Mouse (Mus musculus): ENCODE results near the gene Edaradd.
"Not testable (repeated sequence)": the region's sequence is repeated elsewhere in the genome, so short reads cannot be mapped to it uniquely, and the experiment has no call there.

Gene Edaradd

GRCm38 (mm10) chr13:12511189-12511965 is 8.9 kb downstream of the Edaradd start:
- no peak for DNase-seq (ENCODE audit: low spot score)

DNA sequence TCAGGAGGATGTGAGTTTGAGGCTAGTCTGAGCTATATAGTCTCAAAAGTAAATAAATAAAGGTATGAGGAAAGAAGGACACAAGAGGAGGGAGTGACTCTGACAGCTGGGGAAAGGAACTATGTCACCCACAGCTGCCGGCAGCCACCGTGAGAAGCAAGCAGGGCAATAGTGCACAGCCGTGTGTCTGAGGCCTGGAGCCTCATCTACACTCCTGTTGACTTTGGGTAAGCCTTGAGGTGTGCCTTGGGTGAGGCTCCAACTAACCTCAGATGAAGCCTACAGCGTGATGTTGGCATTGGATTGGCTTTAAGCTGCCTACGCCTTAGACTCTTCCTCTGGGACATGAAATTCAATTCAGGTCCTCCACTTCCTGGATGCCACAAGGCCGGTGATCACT is 10.2 kb downstream of the Edaradd start:
- no peak for DNase-seq (ENCODE audit: low spot score)

GRCm38 (mm10) chr13:12507426-12507825 is 12.8 kb downstream of the Edaradd start:
- no peak for DNase-seq (ENCODE audit: low spot score)

DNA sequence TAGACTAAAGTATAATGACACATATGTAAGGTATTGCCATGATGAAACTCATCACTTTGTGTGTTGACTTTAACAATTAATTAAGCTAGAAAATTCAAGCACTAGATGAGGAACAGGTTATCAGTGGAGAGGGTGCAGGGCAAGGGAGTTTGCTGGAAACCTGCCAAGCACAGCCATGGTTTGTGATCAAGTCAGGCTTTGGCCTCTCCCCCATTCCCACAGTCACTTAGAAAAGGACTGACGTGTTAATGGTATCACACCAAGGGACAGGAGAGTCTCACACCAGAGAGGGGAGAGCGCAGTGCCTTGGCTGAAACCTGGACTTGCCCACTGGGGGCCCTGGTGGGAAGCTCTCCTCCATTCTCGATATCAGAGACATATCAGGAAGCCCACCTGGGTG is 14.9 kb downstream of the Edaradd start:
- DNase-seq (ENCODE audit: low spot score): no peak

GRCm38 (mm10) chr13:12503238-12503751 is 16.9 kb downstream of the Edaradd start:
- DNase-seq (ENCODE audit: low spot score): no peak

- DNase-seq (ENCODE audit: low spot score): no peak
These were observed 17.5 kb downstream of the Edaradd start for GRCm38 (mm10) chr13:12502665-12503237.

DNA sequence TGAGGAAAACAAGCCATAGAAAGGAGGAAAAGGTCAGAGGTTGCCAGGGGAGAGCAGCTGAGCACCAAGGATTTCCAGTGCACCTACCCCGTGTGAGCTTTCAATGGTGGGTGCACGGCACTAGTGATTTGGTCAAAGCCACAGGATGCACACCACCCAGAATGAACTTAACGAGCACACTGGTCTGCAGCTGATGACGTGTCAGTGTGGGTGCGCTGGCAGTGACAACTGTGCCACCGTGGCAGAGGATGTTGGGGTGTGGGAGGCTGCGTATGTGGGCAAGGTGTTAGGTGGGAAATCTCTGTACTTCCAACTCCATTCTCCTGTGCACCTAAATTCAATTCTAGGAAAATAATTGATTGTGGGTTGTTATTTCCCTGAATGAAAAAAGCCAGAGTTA is 21.1 kb downstream of the Edaradd start:
- no peak for DNase-seq (ENCODE audit: low spot score)

DNA sequence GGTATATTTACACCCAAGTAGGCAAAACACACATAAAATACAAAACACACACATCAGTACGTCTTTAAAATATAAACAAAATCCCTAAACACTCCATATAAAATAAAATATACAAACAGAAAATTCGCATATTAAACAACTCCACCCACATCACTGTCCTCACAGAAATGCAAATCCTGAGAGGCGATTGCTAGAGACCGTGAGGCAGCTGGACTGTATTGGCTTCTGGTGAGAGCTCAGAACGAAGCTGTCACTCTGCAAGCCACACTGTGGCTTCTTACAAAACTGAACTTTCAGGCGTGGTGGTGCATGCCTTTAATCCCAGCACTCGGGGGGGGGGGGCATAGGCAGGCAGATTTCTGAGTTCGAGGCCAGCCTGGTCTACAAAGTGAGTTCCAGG is 22.4 kb downstream of the Edaradd start:
- no peak for DNase-seq (ENCODE audit: low spot score)

DNA sequence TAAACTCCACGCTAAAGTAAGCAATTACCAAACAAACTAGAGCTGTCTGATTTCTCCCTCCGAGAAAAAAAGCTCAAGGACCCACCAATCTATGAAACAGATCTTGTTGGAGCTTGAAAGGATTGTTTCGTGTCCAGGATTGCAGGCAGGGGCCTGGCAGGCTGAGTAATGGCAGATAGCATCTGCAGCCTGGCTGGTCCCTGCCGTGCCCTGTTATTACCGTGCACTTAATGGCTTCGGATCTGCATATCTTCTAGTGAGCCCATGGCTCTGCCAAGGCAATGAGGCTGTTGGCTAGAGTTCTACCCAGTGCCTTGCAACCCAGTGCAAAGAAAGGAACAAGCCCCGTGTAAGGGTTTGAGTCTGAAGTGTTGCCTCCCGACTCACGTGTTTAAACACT is 25.5 kb downstream of the Edaradd start:
- no peak for DNase-seq (ENCODE audit: low spot score)

DNA sequence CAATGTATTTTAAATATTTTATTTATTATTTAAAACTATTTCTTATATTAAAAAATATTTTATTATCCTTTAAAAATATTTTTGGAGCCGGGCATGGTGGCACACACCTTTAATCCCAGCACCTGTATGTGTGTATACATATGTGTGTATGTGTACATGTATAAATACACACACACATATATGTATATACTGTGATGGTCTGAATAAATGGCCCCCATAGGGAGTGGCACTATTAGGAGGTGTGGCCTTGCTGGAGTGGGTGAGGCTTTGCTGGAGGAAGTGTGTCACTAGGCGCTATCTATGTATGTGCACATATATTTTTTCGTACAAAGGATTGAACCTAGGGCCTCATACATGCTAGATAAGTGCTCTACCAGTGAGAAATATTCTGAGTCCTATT is 27.7 kb downstream of the Edaradd start:
- DNase-seq (ENCODE audit: low spot score): no peak

DNA sequence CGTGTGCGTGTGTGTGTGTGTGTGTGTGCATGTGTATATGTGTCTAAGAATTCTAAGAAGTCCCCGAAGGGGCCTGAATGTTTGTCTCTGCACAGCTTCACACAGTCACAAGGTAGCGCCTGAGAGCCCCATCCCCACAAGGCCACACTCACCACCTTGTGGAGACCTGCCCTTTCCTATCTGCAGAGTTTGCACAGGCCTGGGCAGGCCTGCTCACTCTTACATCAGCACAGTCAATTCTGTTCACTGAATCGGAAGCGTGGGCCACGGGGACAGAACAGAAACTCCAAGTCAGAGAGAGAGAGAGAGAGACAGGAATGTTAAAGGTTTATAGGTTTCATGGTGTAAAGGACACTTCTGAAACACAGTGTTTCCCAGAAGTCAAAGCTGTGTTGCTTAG is 34.6 kb downstream of the Edaradd start:
- DNase-seq (ENCODE audit: low spot score): no peak

- no peak for DNase-seq (ENCODE audit: low spot score)
These were observed 35.0 kb downstream of the Edaradd start for GRCm38 (mm10) chr13:12485197-12485596.

DNA sequence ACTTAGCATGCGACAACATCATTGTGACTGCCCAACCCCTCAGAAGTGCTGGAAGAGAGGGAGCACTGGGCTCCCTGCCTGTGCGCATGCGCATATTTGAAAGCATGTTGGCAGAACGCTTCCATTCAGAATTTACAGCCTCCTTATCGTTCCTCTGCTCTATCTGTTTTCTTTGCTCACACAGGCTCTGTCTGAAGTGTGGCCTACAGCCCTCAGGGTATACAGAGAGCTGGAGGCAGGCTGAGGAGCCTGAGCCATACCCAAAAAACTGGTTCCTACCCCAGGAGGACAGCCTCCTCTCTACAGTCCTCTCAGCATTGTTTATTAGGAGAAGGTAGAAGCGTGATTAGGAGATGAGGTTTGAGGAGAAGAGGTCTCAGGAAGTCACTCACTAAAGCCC is 40.4 kb downstream of the Edaradd start:
- no peak for DNase-seq (ENCODE audit: low spot score)

- no peak for DNase-seq (ENCODE audit: low spot score)
These were observed 41.9 kb downstream of the Edaradd start for GRCm38 (mm10) chr13:12478301-12478700.

DNA sequence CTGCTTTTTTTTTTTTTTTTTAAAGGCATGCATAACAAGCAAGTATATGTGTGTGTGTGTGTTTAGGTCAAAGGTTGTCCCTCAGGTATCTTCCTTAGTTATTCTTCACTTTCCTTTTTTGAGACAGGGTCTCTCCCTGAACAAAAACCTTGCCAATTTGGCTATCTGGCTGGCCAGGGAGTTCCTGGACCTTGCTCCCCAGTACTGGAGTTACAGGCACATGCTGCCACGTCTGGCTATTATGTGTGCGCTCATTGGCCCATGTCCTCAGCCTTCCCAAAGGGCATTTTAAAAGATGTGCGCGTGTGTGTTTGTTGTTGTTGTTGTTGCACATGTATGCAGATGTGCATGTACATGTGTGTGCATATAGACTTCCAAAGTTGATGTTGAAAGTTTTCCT is 43.4 kb downstream of the Edaradd start:
- no peak for DNase-seq (ENCODE audit: low spot score)

GRCm38 (mm10) chr13:12475239-12475638 is 45.0 kb downstream of the Edaradd start:
- DNase-seq (ENCODE audit: low spot score): no peak

DNA sequence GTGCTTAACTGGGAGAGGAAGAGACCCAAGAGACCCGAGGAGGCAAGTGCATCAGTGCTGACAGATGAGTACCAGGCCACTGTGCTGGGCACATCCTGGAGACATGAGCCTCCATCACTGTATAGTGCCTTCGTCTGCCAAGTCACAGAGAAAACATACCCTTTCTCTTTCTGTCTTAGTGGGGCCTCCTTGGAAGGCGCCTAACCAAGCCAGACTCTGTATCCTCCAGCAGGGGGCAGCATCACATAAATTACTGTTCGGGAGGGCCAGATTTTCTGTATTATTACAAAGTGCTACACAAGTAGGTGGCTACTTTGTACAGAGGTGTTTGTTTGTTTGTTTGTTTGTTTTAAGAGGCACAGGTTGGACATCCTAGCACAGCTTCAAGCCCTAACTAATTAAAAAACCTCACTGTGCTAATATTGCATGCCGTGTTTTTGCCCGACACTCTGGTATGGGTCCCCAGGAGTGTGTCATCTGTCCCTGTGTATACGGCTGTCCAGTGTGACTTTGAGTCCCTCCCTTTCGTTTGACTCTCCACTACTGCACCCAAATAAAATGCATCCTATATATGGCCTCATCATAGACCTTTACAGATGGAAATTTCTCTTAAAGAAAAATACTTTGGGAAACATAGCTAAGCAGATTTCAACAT is 46.4 kb downstream of the Edaradd start:
- peak; percentile 55 for DNase-seq (ENCODE audit: low spot score)

DNA sequence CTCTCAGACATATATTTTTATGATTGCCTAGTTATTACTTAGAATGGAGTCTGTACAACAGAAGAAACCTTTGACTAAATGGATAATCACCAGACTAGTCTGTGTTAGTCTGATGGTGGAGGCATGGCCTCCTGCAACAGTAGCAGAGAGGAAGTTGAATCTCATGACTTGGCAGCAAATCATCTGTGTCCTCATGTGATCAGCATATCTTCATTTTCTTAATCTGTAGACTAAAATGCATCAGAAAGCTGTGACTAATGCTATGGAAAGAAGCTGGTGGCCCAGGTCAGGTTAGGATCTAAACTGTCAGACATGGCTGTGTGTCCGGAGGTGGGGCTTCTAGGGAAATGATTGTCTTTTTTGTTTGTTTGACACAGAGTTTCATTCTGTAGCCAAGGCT is 51.8 kb downstream of the Edaradd start:
- DNase-seq (ENCODE audit: low spot score): no peak

DNA sequence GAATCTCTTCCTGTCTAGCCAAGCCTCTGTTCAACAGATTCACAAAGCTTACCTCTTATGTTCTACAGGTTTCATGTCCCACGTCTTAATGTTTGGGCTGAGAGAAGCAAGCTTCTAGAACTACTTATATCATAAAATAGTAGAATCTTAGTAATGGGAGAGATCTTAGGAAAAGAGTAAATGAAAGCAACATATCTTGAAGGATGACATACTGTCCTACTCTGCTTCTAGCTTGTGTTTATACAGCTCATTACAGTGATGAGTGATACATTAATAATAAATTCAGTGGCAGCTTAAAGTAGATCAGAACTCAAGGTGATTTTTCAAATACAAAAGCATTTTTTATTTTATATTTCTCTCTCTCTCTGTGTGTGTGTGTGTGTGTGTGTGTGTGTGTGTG is 55.4 kb downstream of the Edaradd start, which contains the start of gene Lgals8:
Gene Lgals8, minus strand, starts transcription at position 101 of the 400 bp plus-strand sequence.
- DNase-seq (ENCODE audit: low spot score): no peak

- DNase-seq (ENCODE audit: low spot score): not testable (repeated sequence)
These were observed 56.1 kb downstream of the Edaradd start for GRCm38 (mm10) chr13:12464159-12464558.

- no peak for DNase-seq (ENCODE audit: low spot score)
These were observed 57.6 kb downstream of the Edaradd start for GRCm38 (mm10) chr13:12462623-12463022.

DNA sequence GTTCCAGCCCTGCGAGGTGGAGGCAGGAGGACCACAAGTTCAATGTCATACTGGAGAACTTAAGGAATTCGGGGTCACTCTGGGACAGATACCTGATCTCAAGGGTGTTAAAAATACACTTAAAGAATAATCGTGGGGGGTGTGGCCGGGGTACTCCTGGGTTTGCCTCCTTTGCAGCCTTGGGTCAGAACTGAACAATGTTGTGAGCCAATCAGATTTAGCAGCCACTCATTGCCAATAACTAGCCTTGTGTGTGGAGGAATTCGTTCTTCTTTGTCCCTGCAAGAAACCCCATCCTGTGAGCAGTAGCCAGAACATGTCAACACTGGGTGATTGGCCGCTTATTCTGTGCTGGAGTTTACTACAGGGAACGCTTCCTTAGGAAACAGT is 58.5 kb downstream of the Edaradd start:
- DNase-seq (ENCODE audit: low spot score): no peak

Data from ovary, postnatal 10 days (tissue).